Mouse (Mus musculus) common myeloid progenitor, adult 5-6 weeks (primary cell): ENCODE results near the gene Tns3. TPM values are rescaled to one million over a fixed set of nuclear protein-coding genes. Genes with fewer than 3 reads are reported as not detected.

Experiments
- ATAC-seq: replicated peaks from 2 replicates; pipeline ENCODE4 v1.8.0; 2016; ENCODE audit warnings: low read depth, mild to moderate bottlenecking, moderate TSS enrichment, inconsistent platforms; ENCODE audit not compliant: poor library complexity, severe bottlenecking
- total RNA-seq: library from RNA; stranded (forward); fragments of 200-1000, 187-1606 nt; gene quantifications from 2 replicates; pipeline ENCODE4 v1.2.3, GENCODE M21; 2017

Gene Tns3
- total RNA-seq, 1 experiment from 2014 or later = 16.8 TPM

DNA sequence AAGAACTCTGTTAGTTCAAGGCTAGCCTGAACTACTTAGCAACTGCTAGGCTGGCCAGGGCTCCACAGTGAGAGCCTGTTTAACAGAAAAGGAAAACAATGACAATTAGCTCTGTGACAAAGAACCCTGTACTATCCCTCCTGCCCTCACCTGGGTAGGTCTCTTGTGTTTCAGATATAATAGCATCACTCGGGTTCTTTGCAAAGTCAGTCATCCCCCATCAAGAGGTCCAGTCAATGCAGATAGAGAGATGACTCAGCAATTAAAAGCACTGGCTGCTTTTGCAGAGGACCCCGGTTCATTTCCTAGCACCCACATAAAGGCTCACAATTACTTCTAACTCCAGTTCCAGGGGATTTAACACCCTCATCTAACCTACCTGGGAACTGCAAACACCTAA lies 78.0 kb downstream of the Tns3 start:
- ATAC-seq = no peak

DNA sequence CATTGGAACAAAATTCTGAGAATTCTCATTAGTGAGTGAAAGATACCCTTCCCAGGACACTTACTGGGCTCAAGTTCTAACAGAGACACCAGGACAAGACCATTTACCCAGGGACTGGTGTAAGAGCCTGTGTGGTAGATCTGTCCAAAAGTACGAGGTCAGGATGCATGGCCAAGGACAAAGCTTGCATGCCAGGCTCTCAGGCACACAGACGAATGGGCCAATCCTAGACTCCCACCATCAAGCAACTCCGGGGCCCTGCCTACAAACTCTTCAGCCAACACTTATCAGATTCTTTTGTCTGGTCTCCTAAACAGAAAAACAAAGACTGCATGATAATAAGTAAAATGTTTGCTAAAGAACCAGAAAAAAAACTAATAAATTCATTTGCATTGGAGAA lies 78.6 kb downstream of the Tns3 start:
- no peak for ATAC-seq

DNA sequence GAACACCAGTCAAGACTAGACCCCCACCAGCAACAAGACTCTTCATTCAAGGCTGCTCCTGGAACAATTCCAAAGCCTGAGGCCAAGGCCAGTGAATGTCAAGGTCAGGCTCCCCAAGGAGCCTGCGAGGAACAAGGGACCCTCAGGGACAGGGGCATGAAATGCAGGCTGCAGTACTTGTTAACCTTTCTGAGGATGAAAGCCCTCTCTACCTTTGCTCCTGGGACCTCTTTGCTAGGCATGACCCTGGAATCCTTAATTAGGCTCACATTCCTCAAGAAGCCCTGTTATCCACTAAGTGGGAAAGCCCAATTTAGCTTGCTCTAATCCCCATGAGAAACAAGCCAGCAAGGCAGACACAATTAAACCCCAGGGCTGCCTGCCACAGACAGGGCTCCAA lies 79.4 kb downstream of the Tns3 start:
- no peak for ATAC-seq

DNA sequence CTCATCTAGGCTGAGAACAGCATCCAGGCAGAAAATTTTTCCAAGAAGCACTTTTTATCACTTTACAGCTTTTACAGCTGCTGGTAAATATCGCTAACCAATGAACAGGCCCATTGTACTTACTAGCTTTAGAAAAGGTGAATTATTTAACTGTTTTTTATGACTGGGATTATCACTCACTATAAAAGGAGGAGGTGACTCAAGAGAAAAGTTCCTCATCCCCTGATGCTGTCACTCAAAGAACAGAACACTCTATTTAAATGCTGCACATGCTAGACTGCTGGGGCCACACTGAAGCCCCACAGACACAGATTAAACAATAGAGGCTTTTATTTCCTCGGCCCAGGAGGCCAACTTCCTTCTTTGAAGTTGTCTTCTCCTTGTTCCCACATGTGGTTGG lies 80.0 kb downstream of the Tns3 start:
- no peak for ATAC-seq

DNA sequence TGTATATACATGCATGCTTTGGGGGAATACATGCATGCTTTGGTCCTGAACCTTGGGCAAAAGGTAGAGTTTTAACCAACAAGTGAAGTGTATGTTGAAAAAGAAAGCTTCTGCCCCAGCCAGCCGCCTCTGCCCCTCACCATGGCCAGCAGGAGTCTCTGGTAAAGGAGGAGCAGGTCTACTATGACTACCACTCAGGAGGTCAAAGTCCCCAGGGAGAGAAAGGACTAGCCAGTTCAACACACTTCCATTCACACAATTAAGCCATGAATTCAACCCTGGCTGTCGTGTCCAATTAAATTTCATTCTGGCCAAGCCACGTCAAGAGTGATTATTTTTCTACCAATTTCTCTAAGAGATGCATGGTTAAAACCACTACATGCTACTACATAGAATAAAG lies 81.2 kb downstream of the Tns3 start:
- no peak for ATAC-seq

DNA sequence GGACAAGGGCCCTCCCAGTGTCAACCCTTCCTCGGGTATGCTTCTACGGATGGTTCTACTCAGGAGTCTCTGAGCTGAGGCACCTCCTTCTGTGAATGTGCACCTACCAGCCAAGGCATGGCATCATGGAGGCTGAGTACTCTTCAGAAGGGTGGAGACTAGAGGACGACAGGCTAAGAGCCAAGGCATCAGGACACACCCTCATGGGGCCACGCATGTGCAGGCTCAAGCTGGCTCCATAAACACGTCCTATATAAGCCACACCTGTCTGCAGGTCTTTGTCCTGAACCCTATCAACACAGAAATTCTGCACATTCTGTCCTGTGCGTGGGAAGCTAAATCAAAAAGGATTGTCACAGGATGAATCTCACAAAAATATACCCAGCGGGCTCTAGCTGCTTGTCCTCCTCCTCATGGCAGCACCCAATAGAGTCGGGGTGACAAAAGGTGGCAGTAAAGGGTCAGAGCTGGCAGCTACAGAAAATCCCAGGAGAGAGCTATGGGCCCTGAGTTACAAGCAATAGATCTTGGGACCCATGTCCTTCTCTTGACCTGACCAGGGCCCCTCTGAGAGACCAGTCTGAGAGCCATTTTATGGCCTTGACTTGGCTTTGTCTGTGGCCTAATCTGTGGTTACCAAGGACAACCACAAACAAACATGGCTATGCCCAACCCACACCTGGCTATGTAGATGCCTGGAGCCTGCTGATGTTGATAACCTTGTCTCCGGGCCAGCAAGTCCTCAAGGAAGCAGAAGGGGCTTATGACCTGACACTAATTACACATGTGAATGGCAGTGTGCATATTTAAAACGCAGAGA lies 82.0 kb downstream of the Tns3 start:
- ATAC-seq = peak; percentile 70

DNA sequence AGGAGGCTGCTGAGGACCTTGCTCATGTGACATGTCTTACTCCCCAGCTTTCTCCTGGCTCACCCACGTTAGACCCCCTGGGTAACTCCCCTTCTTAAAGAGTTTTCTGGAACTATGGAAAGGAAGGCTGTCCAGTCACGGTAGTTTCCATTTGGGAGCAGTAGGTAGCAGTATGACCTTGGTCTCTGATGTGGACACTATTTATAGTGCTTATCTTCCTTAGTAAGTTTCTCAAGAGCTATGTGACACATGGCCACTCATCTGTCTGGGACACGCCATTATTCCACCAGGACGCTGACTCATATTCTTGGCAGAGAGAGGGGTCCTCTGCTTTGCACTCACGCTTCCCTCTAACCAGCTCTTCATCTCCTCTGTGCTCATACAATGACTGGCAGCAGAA lies 84.5 kb downstream of the Tns3 start:
- ATAC-seq = no peak

DNA sequence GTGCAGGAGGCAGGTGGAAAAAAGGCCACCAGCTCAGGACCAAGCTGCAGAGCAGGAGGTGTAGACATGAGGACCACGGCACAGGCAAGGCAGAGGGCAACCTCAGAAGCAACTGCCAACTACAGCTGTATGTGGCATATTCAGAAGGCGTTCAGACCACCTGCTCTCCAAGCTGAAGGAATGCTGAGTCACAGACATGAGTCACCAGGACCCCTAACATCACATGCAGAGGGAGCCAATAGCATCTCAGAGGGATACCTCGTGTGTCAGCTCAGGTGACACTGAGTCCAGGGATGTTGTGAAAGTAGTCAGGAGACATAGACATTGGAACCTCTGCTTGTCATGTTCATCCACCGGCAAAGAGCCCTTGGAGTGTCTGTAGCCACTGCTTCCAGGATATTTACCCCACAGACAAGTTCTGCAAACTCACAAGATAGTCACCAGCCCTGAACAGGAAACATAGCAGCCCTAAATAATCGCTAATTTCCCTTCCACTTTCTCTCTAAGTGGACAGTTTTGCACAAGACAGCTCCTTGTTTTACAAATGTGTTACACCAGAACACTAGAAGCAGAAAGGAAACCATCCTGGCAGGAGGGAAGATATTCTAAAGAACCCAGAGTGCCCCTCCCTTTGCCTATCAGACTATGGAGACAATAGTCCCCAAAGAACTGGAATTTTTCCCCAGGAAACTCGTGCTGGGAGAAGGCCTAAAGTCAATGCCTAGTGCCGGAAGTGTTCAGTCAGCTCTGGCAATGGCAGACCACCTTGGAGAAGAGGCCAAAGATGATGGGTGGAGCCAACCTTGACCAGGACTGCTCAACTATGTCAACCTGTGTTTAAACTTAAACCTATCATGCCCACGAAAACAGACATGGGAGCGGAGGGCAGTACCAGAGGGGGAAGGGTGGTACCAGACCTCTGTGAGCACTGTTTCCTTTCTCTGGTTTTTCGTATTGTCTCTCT lies 88.8 kb downstream of the Tns3 start:
- peak; percentile 68 for ATAC-seq

DNA sequence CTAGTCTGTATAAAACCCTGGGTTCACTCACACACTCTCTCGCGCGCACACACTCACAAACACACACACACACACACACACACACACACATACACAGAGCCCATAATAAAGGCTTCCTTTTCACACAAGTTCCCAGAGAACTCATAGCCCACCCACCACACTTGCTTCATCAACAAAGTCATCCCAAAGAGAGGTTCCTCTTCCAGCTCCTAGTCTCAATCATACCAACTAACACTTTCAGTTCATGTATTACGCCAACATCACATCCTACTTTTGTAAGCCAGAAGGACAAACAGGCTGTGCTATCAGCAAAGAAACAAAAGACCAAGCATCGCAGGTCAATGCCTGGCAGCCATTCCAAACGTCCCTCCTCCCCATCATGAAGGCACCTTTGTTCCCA lies 89.8 kb downstream of the Tns3 start:
- peak; percentile 34 for ATAC-seq

DNA sequence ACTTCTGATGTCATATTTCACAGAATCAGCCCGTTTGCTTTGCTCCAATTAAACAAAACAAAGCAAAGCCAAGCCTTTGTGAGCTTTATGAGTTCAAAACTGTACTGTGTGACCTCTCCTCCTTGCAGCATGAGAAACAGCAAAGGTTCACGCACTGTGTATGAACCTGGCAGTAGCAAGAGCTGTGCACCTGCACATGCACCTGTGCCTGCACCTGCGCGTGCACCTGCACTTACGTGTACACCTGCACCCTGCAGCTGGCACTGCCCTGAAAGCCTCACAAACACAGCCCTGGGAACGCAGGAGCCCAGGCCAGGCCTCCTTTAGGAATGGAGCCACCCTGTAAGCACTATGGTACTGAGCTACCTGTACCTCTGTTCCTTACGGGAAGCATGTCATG lies 91.6 kb downstream of the Tns3 start:
- no peak for ATAC-seq

DNA sequence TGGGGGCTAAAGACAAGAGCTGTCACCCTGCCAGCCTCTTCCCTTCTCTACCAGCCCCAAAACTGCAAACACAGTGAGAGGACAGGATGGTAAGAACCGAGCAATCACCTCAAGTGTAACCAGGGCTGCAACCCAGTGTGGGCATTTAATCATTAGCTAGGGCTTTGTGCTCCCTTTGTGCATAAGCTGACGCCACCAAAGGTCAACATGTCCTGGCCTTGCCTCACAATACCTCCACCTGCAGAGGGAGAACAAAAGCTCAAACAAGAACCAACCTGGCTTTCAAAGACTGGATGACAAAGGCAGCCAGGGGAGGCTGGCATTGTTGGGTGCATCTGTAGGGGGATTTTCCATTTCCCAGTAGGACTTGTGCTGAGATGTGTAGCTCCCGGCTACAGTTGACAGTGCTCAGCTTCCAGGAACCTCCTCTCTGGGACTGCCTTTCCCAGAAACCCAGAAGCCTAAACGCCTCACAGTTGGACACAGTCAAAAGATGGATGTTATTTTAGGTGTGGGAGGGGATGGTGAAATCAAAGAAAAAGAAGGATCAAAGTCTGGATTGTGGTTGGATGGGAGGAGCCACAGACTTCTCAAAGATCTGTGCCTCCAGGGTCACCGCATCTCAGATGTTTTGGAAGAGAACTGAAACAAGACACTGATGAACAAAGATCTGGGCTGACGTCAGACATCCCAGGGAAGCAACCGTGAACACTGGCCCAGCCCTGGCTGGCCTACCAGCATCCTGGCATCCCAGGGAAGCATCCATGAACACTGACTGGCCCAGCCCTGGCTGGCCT lies 94.9 kb downstream of the Tns3 start:
- ATAC-seq = peak; percentile 37

DNA sequence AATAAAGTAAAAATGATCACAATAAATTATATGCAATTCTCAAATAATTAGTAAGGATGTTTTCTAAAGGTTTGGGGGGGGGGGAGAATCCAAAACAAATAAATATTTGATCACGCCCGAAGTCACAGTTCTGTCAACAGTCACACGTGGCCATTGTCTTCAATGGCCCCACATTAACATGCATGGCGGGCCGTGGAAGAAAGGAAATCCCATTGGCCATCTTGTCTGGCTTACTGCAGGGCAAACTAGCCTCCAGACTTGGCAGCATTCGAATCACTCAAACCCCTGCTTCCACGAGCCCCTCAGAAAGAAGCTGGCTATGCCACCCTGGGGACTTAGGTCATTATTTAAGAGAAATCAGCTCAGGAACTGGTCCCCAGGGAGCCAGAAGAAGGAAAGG lies 95.5 kb downstream of the Tns3 start:
- ATAC-seq = no peak

DNA sequence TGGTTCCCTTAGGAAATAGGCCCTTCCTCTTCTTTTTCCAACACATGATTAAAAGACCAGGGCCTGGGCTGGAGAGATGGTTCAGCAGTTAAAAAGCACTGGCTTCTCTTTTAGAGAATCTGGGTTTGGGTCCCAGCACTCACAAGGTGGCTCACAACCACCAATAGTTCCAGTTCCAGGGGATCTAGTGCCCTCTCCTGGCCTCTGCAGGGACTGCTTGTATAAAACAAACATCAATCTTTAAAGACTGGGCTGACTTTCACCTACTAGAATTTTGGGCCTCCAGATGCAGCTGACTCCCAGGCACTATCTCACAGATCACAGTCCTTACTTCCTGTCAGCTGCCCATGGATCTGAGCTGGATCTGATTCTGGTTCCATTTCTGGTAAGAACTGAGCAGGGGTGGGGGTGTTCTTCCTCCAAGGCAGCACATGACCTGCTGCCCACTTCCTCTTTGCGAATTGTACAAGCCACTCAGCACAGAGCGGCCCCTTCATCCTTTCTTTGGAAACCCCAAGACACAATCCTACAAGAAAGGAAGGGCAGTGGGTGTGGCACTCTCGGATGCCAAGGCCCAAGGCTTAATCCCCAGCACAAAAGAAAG lies 98.0 kb downstream of the Tns3 start:
- peak; percentile 84 for ATAC-seq

DNA sequence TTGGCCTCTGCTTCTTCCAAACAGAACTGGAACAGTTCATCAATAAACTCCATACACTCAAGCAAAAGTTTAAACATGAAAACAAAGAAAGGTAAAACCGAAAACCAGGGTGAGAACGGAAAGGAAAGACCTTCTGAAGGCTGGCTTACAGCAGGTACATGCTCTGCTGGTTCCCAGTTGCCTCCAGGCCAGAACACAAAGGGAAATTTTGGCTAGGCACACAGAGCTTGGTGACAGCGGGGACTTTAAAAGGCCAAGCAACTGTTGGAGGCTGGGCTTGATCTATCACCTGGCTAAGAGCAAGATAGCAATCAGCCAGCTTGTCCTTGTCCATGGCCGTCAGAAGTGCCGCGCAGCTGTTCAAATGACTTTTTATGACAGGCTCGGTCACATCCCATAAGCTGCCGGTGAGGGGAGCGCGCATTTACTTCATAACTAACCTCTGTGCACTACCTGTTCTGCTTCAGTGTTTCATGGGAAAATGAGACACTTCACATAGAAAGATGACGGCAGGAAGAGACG lies 105.5 kb downstream of the Tns3 start:
- no peak for ATAC-seq

DNA sequence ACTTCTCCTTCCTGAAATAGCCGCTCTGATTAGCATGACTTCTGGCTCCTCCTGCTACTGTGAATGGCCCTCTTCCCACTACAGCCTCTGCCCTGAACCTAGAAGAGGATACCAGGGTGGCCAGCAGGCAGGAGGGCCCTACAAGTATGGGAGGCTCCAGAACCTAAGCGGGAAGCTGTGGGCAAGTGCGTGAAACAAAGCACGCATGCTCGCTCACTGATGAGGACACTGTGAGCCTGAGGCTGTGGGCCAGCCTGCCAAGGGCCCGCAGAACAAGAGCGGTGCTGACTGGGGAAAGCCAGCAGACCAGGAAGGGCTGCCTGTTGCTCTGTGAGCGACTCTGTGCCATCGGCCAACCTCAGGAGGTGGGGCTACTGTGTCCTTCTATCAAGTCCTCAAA lies 106.1 kb downstream of the Tns3 start:
- peak; percentile 27; the same call in 1 of the 2 replicates for ATAC-seq

DNA sequence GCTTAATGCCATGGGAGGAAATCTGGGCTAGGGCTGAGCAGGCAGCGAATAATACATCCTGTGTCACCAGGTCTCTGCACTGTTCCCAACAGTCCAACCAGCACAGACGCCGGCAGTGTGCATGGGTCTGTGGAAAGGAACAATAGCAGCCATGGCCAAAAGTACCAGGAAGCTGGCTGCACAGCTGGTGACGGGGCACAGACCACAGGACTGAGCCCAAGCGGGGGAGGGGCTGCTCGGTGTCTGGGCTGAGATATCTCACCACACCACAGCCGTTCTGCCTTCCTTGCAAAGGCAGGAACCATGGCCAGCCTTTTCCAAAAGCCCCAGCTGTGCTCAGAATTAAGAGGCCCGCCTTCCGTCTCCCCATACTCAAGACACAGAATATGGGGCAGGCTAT lies 107.3 kb downstream of the Tns3 start:
- ATAC-seq = peak; percentile 96

DNA sequence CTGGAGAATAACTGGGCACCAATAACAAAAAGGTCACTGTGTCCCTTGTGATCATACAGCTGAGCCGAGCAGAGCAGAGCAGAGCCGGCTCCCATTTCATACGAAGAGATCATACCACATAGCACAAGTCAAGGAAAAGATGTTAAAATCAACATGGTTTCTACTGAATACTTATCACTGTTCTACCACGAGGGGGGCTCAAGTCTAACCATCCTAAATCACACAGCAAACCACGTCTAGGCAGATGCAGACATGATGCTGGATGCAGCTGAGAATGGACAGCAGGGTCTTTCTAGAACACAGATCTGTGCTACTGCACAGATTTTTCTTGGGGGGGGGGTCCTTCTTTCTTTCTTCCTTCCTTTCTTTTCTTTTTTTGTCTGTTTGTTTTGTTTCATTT lies 112.6 kb downstream of the Tns3 start:
- ATAC-seq = no peak

DNA sequence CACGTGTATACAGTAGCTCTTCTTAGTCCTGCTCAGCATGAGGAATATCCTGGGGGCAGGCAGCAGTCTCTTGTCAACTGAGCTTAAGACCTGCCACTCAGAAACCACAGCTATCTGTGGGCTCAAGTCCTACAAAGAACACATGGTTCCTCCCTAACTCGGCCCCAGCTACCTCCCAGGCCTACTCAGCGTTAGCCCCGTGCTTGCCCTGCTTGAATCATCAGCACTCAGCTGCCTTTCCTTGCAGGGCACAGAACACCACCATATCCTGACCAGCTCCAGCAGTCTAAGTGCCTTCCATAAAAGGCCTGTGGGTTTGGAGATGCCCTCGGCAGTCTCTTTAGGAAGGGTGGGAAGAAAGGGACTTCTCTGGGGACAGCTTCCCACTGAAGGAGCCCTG lies 116.7 kb downstream of the Tns3 start:
- no peak for ATAC-seq

DNA sequence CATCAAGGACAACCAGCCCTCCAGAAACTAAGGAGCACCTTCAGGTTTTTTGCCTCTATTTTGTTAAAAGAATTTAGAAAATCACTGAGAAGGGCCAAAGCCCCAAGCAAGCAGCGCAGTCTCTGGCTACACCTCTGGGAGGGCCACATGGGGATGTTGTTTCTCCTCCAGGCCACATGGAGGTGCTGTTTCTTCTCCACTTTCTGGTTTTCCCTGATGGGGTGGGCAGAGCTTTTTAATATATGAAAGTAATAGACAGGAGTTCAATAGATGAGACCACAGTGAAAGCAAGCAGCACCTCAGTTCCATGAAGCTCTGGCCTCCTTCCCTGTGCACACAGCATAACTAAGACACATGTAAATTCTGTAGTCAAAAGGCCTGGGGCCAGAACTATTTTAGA lies 118.5 kb downstream of the Tns3 start:
- peak; percentile 87 for ATAC-seq

DNA sequence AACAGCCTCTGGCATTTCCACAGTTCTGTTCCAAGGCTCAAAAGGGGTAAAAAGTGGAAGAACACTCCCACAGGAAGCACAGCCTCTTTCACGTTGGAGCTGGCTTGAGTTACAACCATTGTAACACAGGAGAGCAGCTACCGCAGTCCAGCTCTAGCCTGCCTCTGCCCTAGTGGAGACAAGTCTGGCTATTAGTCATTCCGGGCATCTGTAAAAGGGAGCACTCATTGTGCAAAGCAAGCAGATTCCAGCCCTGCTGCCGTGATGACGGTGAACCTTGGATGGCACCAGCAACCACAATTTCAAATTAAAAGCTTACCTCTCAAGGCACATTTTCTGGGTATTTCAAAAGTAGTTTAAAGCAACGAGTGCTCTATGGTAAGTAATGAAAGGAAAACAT lies 120.0 kb downstream of the Tns3 start:
- no peak for ATAC-seq
